Mouse (Mus musculus) left cerebral cortex, postnatal 14 days (tissue): ENCODE data around the gene C5ar1. TPM values are rescaled to one million over a fixed set of nuclear protein-coding genes. Genes with fewer than 3 reads are reported as not detected.
"Not testable (repeated sequence)": the region's sequence is repeated elsewhere in the genome, so short reads cannot be mapped to it uniquely, and the experiment has no call there.

Experiments
- DNase-seq, 2 experiments: peaks; one replicate each; pipeline ENCODE4 v3.0.0; 2021 to 2022; ENCODE audit warnings: low spot score in 2 of 2, mixed read lengths in 1 of 2
- intact Hi-C: fragments of 180-260 bp; cut with DNase I; formaldehyde crosslinking; loops from one replicate; pipeline ENCODE4 v1.15.1; 2025
- long read RNA-seq, 2 experiments: library from polyadenylated mRNA; stranded (forward); transcript quantifications; one replicate each; pipeline ENCODE4 v2.0.0; 2021
- total RNA-seq, 2 experiments: library from RNA; stranded (reverse); gene quantifications; 2 replicates each; pipeline ENCODE4 v1.2.3; 2021

C5ar1 gene
- 1 to 10 TPM in 1 of 2 experiments, under 1 TPM in 1; 0.70 to 1.7 TPM for total RNA-seq
- long read RNA-seq, experiment 1, partial matches to known transcripts: 0 of 1 reads
- long read RNA-seq, experiment 1, other reads (novel, unspliced or antisense): 0 of 1 reads
- long read RNA-seq, experiment 2, partial matches to known transcripts: 0 of 2 reads
- long read RNA-seq, experiment 2, other reads (novel, unspliced or antisense): 0 of 2 reads

DNA sequence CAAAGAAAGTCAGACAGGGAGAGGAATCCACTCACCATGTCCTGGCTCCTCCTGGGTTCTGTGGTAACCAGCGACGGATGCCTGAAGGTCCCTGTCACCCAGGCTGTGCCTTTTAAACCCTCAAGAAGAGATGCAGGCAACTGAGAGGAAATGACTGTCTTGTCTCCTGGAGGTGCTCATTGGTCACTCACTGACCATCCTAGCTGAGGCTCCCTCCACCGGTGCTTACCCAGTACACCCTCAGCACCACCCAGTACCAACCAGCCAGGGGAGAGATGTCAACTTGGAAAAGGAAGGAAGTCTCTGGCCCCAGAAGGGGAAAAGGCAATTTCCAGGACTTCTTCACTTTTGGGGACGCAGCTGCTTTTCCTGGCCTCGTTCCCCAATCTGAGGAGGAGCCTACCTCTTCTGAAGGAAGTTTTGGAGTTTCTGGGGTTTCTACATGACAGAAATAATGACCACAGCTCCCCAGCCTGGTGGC is at the start of gene C5ar1:
Gene C5ar1 (minus strand): TSS at position 431 of the 481 bp plus-strand sequence.
- no peak for DNase-seq
- intact Hi-C loops: loop anchor here (10.0 kb wide), 1 partner anchor 164 kb away; the partner anchor contains the start of gene Napa

GRCm38 (mm10) chr7:16308555-16309317 is 49.4 kb upstream of the C5ar1 start:
- intact Hi-C loops: no loop called here
- no peak for DNase-seq

DNA sequence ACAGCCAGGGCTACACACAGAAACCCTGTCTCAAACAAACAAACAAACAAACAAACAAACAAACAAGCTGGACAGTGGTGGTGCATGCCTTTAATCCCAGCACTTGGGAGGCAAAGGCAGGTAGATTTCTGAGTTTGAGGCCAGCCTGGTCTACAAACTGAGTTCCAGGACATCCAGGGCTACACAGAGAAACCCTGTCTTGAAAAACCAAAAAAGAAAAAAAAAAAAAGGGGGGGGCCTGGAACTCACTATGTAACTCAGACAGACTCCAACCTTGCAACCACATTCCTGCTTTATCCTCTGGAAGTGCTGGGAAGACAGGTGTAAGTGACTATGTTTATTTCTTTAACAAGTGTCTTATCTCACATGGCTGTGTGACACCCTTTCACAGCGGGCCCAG is 48.8 kb upstream of the C5ar1 start, which contains the start of gene Bbc3:
Gene Bbc3 (plus strand): TSS at position 301 of the 400 bp plus-strand sequence.
- intact Hi-C loops, DNase-seq: not testable (repeated sequence)

DNA sequence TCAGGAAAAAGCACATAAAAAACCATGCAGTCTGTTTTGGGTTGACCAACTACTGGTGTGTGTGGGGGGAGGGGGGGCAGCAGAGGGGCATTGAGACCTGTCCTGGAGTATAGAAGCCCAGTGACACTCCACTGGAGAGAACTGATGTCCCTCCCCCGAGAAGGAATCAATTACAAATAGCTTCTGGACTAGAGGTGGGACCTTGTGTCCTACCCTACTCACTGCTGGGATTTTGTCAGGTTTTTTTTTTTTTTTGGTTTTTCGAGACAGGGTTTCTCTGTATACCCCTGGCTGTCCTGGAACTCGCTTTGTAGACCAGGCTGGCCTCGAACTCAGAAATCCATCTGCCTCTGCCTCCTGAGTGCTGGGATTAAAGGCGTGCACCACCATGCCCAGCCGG is 47.8 kb upstream of the C5ar1 start:
- intact Hi-C loops, DNase-seq: not testable (repeated sequence)

DNA sequence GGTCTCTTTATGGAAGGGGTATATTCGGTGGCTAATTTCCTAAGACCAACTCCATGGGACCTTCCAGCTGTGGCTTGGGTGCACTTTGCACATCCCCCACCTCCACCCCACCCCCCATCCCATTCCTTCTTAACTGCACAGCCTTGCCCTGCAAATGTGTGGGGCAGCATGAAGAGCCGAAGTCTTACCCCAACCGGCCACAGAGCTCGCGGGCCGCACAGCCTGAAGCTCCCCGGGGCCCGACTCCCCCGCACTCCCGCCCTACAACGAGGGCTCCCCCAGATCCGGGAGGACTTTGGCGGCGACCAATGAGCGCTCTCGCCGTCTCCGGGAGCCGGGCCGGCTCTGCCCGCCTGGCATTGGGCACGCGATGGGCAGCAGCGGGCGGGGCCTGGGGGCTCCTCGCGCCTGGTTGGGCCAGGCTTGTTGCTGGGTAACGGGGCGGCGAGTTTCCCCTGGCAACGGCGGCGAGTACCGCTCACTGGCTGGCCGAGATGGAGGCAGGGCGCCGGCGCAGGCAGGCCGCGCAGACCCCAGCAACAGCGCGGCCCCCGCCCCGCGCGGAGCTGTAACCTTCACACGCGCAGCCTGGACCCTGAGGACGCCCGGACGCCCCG is 40.2 kb upstream of the C5ar1 start:
- intact Hi-C loops: loop anchor here (10.0 kb wide), 2 partner anchors 165 to 315 kb away; partner anchors contain the start of gene Arhgap35
- DNase-seq: peak; percentile 96

- intact Hi-C loops: loop anchor here (10.0 kb wide), 2 partner anchors 166 to 316 kb away; partner anchors contain the start of gene Arhgap35
- no peak for DNase-seq
These were observed 39.6 kb upstream of the C5ar1 start for GRCm38 (mm10) chr7:16298927-16299326.

- DNase-seq: no peak
- intact Hi-C loops: loop anchor here (10.0 kb wide), 2 partner anchors 167 to 317 kb away; partner anchors contain the start of gene Arhgap35
These were observed 38.3 kb upstream of the C5ar1 start for GRCm38 (mm10) chr7:16297616-16298015.

- intact Hi-C loops: loop anchor here (10.0 kb wide), 2 partner anchors 168 to 318 kb away; partner anchors contain the start of gene Arhgap35
- peak; percentile 76 to 93 for DNase-seq
These were observed 37.5 kb upstream of the C5ar1 start for GRCm38 (mm10) chr7:16296766-16297390.

GRCm38 (mm10) chr7:16296146-16296545 is 36.8 kb upstream of the C5ar1 start:
- no peak for DNase-seq
- intact Hi-C loops: loop anchor here (10.0 kb wide), 2 partner anchors 169 to 319 kb away; partner anchors contain the start of gene Arhgap35

DNA sequence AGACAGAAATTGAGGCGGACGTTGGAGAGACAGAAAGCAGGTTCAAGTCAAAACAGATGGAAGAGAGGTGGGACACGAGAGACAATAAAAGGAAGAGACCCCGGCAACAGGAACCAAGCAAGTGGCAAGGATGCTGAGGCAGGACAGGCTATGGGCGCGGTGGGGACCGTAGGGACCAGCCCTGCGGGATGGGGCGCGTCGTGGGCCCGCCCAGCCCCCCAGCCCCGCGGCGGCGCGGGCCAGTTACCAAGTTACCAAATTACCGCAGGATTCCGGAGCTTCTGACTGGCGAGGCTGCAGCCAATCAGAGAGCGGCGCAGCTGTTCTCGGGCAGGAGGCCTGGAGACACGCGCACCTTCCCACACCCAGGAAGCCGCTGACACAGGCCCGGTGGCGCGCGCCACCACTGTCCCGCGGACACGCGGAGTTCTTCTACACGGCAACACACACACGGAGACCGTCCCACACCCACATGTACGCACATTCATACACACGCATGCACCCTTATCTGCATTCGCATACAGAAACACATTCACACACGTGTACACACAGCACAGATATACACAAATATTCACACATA is 36.1 kb upstream of the C5ar1 start:
- DNase-seq: peak; percentile 82 to 88
- intact Hi-C loops: loop anchor here (2.0 to 10.0 kb wide), 4 partner anchors 19 to 319 kb away; partner anchors contain the start of gene Arhgap35

DNA sequence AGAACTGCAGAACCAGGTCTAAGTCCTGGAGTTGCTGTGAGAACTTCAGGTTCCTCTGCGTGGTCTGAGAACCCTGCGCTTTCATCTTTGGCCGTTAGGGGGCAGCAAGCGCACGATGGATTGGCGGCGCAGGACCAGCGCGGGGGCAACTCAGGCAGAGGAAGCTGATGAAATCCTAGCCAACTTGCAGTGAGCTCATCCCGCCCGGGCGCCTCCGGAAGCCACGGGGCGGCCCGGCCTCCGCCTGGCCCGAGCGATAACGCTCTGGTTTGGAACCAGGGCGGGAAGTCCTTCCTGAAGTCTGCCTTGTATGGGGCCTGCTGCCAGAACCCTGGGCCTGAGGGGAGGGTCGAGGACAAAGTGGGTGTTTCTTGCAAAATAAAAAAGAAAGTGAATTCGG is 35.5 kb upstream of the C5ar1 start:
- intact Hi-C loops: loop anchor here (1.0 to 10.0 kb wide), 5 partner anchors 20 to 320 kb away; partner anchors contain the start of gene Arhgap35

DNA sequence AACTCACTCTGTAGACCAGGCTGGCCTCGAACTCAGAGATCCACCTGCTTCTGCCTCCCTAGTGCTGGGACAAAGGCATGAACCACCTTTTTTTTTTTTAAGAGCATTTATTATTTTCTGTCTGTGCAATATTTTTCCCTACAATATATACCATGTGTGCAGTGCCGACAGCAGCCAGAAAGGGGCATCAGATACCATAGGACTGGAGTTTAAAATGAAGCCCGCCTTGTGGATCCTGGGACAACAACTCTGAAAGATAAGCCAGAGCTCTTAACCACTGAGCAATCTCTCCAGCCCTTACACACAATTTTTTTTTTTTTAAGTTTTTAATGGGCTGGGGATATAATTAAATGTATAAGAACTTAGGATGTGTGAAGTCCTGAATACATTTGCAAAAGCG is 35.0 kb upstream of the C5ar1 start:
- intact Hi-C loops: loop anchor here (1.0 to 10.0 kb wide), 5 partner anchors 20 to 320 kb away; partner anchors contain the start of gene Arhgap35
- DNase-seq: peak; percentile 32 to 69

More for the DNA sequence above, 35.5 kb upstream of the C5ar1 start:
- peak; percentile 94 to 96 for DNase-seq

DNA sequence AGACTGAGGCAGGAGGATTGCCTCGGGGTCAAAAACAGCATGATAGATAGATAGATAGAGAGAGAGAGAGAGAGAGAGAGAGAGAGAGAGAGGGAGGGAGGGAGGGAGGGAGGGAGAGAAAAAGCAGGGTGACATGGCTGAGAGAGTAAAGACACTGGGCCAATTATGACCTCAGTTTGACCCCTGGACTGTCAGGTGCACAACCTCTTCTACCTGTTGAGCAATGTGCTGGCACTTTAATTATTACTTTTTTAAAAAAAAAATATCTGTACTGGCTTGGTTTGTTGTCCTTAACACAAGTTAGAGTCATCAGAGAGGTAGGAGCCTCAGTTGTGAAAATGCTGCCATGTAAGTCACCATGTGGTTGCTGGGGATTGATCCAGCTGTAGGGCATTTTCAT is 28.5 kb upstream of the C5ar1 start:
- DNase-seq: no peak
- intact Hi-C loops: no loop called here

- no peak for DNase-seq
- intact Hi-C loops: no loop called here
These were observed 27.7 kb upstream of the C5ar1 start for GRCm38 (mm10) chr7:16287016-16287415.

DNA sequence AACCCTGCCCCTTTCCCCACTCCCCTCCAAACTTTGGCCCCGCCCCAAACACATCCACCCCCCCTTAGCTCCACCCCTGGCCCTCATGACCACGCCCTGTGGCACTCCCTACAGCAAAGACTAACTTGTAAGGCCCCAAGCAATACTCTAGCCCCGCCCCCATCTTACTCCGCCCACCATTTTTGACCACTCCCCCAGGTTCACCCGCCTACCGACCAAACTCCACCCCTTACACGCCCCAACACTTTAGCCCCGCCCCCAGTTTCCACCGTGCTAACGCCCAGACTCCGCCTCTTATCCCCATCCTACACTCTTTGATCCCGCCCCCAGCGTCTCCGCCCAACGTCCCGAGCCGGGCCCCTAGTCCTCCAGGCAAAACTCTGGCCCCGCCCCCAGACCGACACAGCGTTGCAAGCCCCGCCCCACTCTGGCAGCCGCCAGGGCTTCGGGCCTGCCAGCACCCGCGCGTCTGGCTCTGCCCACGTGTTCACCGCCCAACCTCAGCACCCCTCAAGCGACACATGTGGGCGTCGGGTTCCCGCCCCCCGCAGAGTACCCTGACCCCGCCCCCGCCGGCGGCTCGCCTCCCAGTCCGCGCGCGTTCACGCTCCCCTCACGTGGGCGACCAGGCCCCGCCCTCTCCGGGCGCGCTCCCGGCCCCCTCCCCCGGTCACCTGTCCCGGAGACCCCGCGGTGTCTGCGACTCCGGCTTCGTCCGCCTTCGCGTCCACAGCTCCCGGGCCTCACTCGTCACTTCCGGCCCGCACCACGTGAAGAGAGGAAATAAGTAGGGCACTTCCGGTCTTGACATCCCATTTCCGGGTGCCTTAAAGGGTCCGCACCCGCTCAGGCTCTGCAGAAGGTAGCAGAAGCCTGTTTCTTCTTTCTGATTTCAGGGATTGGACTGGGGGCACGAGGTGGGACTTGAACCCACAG is 27.0 kb upstream of the C5ar1 start, which contains the start of gene Ccdc9:
Gene Ccdc9 (minus strand): TSS at position 770 of the 936 bp plus-strand sequence.
- intact Hi-C loops: no loop called here
- DNase-seq: peak; percentile 99

DNA sequence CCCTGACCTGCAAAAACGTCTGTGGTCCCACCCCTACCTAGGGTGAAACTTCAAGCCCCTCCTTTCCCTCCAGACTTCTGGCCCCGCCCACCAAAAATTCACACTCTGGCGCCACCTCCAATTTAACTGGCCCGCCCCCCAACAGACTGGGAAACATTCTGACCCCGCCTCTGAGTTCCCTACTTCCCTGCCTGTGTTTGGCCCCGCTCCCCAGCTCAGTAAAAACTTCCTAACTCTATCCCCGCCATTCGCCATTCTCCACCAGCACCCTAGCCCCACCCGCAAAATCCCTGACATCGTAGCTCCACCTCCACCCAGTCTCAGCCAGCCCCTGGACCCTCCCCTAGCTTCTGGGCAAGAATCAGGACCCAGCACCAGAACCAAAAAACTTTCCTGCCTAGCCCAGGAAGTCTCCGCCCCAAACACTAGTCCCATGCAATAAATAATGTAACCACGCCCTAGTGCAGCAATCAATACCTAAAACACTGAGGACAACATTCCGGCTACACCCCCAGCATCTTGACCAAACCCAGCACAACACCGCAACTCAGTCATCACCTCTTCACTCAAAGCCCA is 26.2 kb upstream of the C5ar1 start:
- peak in 1 of 2 experiments; percentile 34 for DNase-seq
- intact Hi-C loops: no loop called here

DNA sequence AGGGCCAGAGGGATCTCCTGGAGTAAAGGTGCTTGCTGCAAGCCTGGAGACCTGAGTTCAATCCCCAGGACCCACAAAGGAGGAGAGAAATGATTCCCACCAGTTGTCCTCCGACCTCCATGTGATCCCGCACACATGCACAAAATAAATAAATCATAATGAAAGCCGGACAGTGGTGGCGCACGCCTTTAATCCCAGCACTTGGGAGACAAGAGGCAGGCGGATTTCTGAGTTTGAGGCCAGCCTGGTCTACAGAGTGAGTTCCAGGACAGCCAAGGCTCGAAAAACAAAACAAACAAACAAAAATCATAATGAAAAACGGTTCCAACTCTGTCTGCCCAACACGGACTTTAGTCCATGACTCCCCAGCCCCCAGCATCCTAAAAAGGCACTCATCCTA is 25.6 kb upstream of the C5ar1 start:
- intact Hi-C loops: no loop called here
- no peak for DNase-seq
